Mouse (Mus musculus): ENCODE measurements around the gene Lonp1.
"Not testable (repeated sequence)": the region's sequence is repeated elsewhere in the genome, so short reads cannot be mapped to it uniquely, and the experiment has no call there.

The Lonp1 gene

DNA sequence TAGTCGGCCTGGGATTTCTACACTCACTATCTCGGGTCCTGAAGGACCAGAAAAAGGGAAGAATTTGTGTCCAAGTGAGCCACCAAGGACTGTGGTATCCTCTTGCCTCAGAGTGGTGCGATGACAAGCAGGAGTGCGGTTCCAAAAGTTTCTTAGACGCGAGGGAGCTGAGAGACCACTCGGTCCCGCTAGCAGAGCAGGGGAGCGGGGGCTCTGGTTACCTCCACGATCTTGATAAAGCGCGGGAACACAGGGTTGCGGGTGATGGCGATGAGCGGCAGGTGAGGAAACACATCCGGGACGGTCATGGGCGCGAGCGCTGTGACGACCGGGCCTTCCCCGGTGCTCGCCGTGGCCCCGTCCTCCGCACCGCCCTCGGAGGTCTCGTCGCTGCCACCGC is 427 bp downstream of the Lonp1 start:
- no peak for DNase-seq (ENCODE audit: extremely low read depth, low read depth, low spot score)

DNA sequence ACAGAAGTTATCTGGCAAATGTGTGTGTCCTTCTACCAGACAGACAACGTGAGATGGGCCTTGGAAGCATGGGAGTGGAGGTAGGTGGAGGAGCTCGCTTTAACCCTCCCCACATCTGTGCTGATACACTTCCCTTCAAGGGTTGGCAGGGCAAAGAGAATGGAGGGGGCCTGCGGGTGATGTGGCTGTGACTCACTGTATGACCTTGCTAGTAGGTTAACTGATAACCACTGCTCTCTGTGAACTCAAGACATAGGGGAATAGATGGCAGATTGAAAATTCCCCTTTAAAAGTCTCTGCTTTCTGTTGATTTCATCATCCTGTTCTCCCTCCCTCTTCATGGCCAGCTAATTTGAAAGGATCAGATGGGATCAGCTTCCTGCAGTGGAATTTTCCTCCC is 1.2 kb downstream of the Lonp1 start:
- DNase-seq (ENCODE audit: extremely low read depth, low read depth, low spot score): no peak

DNA sequence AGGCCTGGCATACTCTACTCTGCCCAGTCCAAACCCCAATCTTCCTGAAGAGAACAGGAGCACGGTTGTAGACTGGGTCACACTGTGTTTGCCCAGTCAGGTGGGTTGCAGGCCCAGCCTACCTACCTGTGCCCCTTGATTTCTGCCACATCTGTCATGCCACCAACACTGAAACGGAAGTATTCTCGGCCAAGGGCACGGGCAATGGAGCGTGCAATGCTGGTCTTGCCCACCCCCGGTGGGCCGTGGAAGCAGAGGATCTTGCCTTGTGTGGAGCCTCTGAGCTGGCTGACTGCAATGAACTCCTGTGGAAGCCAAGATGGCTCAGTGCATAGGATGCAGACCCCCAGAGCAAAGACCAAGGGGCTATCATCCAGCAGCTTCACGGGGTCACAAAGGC is 9.1 kb downstream of the Lonp1 start:
- no peak for DNase-seq (ENCODE audit: extremely low read depth, low read depth, low spot score)

DNA sequence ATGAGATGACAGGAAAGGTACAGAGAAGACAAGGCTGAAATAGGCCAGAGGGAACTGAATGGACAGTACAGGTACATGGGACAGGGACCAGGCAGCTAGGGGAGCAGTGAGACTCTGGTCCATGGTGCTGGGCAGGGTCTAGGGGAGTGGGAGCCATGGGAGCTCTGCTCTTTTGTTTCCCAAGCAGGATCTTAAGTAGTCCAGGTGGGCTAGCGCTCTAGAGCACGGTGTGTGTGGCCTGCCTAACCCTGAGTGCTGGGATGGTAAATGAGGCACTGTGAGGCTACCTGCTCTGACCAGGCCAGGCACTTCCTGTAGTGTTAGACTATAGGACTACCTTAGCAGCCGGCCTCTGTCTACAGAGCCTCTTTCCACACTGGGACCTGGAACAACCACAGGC is 10.0 kb downstream of the Lonp1 start:
- DNase-seq (ENCODE audit: extremely low read depth, low read depth, low spot score): no peak

DNA sequence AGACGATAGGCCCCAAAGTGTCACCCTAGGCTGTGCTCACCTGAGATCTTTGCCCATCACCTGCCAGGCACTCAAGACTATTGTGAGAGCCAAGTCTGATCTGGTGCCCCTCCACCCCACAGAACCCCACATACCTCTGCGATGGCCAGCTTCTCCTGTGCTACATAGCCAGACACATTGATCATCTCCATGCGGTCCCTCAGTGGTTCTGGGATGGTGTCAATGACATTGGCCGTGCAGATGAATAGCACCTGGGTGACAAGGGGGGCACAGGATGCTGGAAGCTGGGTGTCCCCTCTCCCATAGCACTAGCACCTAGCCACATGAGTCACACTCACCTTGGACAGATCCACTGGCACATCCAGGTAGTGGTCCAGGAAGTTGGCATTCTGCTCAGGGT is 10.9 kb downstream of the Lonp1 start:
- no peak for DNase-seq (ENCODE audit: extremely low read depth, low read depth, low spot score)

DNA sequence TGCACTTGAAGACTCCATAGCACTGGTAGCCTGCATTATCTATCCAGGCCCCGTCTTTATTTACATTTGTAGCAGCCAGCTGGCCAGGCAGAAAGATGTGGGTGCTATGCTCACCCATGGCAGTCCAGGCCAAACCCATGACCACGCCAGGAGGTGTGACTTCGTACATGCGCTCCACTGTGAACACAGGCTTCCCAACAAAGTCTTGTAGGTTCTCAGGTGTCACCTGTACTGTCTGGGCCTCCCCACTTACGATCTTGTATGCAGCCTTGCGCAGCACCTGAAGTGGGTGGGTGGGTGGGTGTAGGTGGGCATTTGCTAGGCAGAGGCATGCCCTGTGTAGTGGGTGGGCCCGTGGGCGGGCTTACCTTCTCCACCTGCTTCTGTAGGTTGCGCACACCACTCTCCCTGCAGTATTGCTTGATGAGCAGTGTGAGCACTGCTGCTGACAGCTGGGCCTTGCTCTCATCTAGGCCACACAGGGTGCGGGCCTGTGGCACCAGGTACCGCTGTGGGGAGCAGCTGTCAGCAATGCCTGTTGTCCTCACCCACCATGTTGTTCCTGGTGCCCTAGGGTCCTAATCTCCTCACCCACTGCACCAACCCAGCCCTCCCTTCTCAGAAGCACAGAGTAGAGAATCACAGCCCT is 11.4 kb downstream of the Lonp1 start:
- DNase-seq (ENCODE audit: extremely low read depth, low read depth, low spot score): no peak

DNA sequence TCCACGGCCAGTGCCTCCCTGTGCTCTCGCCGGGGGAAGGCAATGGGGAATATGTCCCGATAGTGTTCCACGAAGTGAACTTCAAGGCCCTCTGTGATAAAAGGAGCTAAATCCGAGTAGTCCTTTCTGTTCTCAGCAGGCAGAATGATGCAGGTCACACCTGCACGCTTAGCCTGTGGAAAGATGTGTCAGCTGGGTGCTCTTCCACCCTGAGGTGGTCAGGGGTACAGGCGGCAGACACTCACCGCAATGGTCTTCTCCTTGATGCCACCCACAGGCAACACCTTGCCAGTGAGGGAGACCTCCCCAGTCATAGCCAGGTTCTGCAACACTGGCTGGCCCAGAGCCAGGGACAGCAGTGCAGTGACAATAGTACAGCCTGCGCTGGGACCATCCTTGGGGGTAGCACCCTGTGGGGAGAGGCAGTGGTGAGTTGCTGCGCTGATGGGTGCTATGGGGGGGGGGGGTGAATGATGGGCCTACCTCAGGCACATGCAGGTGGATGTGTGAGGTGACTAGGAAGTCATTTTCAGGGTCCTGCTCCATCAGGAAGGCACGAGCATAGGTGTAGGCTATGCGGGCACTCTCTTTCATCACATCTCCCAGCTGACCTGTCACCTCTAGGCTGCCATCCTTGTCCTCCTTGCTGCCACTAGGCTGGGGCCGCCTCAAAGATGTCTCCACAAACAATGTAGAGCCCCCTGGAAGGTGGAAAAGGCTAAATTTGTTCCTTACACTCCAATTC is 12.1 kb downstream of the Lonp1 start:
- no peak for DNase-seq (ENCODE audit: extremely low read depth, low read depth, low spot score)

DNA sequence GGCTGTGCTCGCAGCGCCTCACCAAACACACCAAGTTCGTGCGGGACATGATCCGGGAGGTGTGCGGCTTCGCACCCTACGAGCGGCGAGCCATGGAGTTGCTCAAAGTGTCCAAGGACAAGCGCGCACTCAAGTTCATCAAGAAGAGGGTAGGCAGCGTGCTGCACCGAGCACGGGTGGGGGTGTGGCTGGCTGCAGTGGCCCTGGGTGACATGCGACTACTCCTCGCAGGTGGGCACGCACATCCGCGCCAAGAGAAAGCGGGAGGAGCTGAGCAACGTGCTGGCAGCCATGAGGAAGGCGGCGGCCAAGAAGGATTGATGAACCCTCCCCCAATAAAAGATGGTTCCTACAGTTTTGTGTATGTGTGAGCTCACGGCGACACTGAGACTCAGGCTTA is 12.8 kb downstream of the Lonp1 start:
- not testable (repeated sequence) for DNase-seq (ENCODE audit: extremely low read depth, low read depth, low spot score)

DNA sequence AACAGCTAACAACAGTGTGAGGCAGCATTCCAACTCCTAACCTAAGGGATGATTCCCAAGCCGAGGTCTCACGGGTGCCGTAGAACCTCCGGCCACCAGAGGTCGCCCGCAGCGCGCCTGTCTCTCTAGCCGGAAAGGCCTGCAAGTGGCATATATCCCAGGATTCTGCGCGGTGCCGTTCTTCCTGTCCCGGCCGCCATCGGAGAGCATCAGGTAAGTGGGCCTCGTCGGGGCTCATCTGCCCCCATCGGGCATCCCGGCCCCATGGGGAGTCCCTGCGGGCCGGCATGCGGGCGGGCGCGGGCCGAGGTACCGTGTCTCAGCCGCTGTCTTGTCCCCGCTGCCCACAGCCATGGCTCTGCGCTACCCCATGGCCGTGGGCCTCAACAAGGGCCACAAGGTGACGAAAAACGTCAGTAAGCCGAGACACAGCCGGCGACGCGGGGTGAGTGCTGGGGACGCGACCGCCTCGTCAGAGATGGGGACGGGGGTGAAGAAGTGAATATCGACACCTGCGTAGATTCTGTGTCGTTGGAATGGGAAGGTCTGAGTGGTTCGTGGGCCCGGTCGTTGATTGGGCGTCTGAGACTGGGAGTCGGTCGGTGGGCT is 13.3 kb downstream of the Lonp1 start, which contains the start of gene Rpl36:
TSS of gene Rpl36 (plus strand) at position 181 of the 609 bp plus-strand sequence.
- no peak for DNase-seq (ENCODE audit: extremely low read depth, low read depth, low spot score)

DNA sequence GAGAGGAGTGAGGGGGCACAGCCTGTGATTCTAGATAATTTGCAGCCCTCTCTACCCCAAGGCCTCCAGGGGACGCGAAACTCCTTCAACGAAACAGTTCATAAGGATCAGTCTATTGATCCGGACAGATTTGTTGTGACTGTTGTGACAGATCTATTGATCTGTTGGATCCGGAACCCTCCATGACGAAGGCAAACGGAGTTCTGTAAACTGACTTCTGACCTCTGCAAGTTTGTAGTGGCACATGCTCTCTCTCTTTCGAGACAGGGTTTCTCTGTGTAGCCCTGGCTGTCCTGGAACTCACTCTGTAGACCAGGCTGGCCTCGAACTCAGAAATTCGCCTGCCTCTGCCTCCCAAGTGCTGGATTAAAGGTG is 14.1 kb downstream of the Lonp1 start:
- not testable (repeated sequence) for DNase-seq (ENCODE audit: extremely low read depth, low read depth, low spot score)

DNA sequence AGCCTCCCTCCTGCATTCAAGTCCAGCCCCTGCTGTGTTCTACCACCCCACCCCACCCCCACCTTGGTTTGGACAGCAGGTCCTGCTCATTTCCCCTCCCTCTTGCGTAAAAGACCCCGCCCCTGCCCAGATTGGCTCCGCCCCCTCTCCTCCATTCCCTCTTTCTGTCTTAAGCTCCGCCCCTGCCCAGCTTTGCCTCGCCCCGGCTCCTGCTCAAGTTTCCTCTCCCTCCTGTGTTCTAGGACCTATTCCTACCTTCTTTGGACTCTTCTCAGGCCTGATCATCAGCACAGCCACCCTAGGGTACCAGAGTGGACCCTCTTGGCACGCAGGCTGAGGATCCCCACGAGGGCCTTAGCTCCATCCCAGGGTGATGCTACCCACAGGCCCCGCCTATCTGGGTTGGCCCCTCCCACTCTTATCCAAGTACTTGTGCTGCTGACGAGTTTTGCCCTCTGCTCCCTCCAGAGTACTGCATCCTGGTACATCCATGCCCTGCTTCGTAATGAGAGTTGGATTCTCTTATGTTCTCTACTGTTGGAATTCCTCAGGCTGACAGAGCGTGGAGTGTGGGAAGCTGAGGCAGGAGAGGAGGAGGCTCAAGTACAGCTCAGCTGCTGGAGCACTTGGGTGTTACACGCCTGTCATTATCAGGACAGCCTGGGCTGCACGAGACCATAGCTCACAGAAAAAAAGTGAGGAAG is 14.7 kb downstream of the Lonp1 start:
- no peak for DNase-seq (ENCODE audit: extremely low read depth, low read depth, low spot score)

DNA sequence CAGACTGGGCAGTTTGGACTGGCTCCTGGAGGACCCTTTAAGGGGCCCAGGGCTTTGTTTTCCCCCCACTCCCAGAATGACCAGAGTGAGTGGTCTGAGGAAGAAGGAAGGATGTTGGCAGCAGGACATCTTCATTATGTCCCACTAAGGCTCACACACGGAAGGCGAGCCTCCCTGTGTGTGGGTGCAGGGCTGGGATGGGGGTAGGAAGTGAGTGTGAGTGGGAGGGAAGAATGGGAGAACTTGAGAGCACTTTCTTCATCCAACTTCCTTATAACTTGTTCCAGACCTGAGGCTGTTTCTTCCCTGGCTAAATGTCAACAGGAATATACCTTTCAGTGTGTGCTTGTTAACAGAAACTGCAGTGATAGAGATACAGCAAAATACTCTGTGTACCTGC is 15.4 kb downstream of the Lonp1 start:
- DNase-seq (ENCODE audit: extremely low read depth, low read depth, low spot score): no peak

DNA sequence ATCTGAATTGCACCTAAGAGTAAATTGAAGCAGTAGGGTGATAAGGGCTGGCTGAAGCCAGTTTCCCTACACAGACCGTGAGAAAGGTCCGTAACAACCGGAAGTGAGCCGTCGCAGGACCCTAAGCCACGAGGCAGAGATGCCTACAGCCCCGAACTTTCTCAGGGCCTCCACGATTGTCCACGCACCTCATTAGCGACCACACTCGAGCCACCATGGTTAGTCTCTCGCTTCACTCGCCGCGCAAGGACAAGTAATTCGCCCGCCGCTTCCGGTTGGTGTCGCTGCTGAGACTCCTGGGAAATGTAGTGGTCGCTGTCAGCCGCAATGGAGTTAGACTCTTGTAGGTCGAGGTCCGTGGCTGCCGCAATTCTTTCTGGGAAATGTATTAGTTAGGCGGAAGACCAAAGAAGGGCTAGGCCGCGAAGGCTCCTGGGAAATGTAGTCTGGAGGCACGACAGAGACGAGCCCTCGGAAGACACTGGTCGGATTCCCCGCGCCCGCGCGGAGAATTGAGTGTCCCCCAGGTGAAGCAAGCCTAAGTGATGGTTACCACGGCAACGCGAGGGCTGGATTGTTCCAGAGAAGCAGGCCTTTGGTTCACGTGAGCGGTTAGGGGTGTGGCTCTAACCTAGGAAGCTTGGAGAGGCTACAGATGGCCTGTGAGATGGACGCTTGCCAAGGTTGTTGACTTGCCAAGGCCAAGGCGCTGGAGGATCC is 17.1 kb downstream of the Lonp1 start, which contains the start of gene 2410015M20Rik:
TSS of gene 2410015M20Rik (minus strand) at position 320 of the 720 bp plus-strand sequence.
- DNase-seq (ENCODE audit: extremely low read depth, low read depth, low spot score): peak; percentile 88

DNA sequence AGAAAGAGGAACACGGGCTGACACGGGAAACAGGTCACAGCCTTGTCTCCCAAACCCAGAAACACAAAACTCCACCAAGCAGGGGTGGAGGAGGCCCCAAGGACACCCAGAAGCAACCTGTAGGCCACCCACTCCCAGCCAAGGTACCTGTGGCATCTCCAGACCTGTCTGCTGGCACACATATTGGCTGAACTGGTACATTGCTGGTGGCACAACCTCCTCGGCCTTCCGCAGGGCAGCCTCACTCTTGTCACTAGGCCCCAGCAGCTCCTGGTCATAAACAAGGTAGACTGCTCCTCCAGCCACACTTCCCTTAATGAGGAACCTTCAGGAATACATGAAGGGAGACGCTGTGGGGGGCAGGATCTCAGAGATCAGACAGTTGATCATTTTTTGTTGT is 18.0 kb downstream of the Lonp1 start:
- no peak for DNase-seq (ENCODE audit: extremely low read depth, low read depth, low spot score)

DNA sequence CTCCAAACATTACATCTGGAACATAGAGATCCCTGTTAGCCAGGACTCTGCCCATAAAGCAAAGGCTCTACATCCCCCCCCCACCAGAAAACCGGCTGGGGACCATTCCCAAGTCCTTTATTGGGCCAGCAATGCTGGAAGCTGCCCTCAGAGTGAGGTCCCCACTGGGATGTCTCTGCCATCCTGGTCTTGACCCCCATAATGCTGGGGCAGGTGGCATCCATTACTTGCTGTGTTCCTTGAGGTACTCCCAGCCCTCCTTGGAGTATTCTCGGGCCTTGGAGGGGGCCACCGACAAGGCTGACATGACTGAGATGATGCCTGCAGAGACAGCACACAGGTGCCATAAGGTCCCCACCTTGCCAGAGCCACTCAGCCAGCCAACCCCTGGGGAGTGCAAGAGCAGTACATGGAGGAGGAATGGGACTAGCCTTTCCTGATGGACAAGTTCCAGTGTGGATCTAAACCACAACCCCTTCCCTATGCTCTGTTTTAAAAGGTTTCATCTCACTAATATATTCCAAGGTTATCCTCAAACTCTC is 19.1 kb downstream of the Lonp1 start:
- DNase-seq (ENCODE audit: extremely low read depth, low read depth, low spot score): no peak

DNA sequence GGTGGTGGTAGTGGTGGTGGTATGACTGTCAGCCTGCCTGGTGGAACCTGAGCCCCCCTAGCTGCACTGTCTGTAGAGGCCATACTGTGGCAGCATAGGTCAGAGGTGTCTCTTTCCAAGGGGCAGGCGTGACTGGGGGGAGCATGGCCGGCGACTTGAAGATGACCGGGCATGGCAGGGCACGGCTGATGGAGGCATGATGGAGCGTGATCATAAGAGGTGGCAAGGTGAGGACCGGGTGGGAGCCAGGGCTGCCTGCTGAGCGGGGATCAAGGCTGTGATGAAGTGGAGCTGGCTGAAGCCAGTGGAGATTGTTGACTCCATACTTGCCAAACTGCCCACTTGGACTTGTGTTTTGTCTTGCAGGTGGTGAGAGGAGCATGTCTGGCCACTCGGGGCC is 21.3 kb downstream of the Lonp1 start:
- no peak for DNase-seq (ENCODE audit: extremely low read depth, low read depth, low spot score)

DNA sequence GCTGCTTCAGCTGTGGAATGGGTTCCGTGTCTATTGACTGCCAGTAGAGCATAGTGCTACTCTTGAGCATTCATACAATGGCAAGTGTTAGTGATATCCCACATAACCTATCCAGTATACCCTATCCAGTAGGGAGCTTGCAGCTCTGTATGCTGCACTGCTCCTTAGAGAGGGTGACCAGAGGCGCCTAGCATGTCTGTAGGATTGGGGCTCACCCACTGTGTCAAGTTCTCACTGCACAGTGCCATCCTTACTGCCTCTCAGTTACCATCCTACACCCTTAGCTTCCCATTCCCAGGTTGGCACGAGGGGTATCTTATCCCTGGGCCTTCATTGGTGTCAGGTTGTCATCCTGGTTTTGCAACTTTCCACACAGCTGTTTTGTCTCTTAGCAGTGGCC is 22.3 kb downstream of the Lonp1 start:
- no peak for DNase-seq (ENCODE audit: extremely low read depth, low read depth, low spot score)

DNA sequence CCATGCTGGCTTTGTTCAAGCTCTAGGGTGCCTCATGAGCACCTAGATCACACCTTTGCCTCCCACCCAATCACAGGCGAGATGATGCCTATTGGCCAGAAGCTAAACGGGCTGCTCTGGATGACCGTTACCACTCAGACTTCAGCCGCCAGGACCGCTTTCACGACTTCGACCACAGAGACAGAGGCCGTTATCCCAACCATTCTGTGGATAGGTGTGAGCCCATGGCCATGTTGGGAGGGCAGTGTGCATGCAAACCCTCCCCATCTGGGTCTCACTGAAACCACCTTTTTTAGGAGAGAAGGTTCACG is 22.7 kb downstream of the Lonp1 start:
- no peak for DNase-seq (ENCODE audit: extremely low read depth, low read depth, low spot score)

DNA sequence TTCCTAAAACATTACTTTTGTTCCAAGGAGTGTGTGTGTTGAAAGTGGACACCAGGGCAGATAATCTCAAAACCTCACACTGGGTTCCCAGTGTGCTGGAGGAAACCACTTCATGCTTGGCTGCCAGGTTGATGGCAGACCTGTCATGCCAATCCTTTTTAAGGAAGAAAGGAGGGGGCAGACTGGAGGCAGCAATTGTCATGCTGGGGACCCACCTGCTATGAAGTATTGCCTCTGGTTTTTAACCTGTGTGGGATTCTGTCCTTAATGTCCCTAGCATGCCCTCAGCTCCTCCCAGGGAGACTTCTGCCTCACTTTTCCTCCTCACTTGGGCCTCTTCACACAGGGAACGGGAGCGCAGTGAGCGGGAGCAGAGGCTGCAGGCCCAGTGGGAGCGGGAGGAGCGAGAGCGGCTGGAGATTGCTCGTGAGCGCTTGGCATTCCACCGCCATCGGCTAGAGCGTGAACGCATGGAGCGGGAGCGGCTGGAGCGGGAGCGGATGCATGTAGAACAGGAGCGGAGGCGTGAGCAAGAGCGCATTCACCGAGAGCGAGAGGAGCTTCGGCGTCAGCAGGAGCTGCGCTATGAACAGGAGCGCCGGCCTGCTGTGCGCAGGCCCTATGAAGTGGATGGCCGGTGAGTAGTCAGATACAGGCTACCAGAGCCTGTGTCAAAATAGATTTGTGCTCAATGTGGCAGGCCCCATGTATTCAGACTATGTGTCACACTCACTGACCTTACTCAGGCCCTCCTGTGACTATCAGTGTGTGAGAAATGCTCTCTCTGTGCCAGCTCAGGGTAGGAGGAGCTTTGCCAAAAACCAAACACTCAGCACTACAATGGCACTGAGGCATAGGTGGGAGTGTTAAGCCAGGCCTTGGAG is 23.3 kb downstream of the Lonp1 start:
- DNase-seq (ENCODE audit: extremely low read depth, low read depth, low spot score): no peak
